Mouse (Mus musculus) retina, adult 2 months (tissue): ENCODE data around the gene Rnf144a.

Experiments
- DNase-seq: peaks from one replicate; pipeline ENCODE4 v3.0.0-alpha.2; 2012; ENCODE audit warnings: low read depth, low spot score

Rnf144a gene

GRCm38 (mm10) chr12:26373721-26374120, 41.3 kb downstream of the Rnf144a start:
- DNase-seq = no peak

GRCm38 (mm10) chr12:26370004-26370403, 45.0 kb downstream of the Rnf144a start:
- no peak for DNase-seq

GRCm38 (mm10) chr12:26367361-26367760, 47.7 kb downstream of the Rnf144a start:
- no peak for DNase-seq

GRCm38 (mm10) chr12:26366372-26366771, 48.7 kb downstream of the Rnf144a start:
- DNase-seq = no peak

- DNase-seq = no peak
These were observed 49.3 kb downstream of the Rnf144a start for GRCm38 (mm10) chr12:26365531-26366315.

- no peak for DNase-seq
These were observed 50.2 kb downstream of the Rnf144a start for GRCm38 (mm10) chr12:26364822-26365221.

GRCm38 (mm10) chr12:26360946-26361523, 54.0 kb downstream of the Rnf144a start:
- no peak for DNase-seq

GRCm38 (mm10) chr12:26359817-26360216, 55.2 kb downstream of the Rnf144a start:
- DNase-seq = no peak

- DNase-seq = no peak
These were observed 55.8 kb downstream of the Rnf144a start for GRCm38 (mm10) chr12:26359241-26359640.

GRCm38 (mm10) chr12:26357246-26357645, 57.8 kb downstream of the Rnf144a start:
- no peak for DNase-seq

- no peak for DNase-seq
These were observed 58.9 kb downstream of the Rnf144a start for GRCm38 (mm10) chr12:26356191-26356590.

- no peak for DNase-seq
These were observed 63.7 kb downstream of the Rnf144a start for GRCm38 (mm10) chr12:26351321-26351720.

- DNase-seq = no peak
These were observed 70.6 kb downstream of the Rnf144a start for GRCm38 (mm10) chr12:26344408-26344807.

GRCm38 (mm10) chr12:26343131-26343530, 71.9 kb downstream of the Rnf144a start:
- DNase-seq = no peak

- DNase-seq = no peak
These were observed 72.4 kb downstream of the Rnf144a start for GRCm38 (mm10) chr12:26342663-26343062.

GRCm38 (mm10) chr12:26342086-26342485, 73.0 kb downstream of the Rnf144a start:
- no peak for DNase-seq

- DNase-seq = no peak
These were observed 74.4 kb downstream of the Rnf144a start for GRCm38 (mm10) chr12:26340621-26341020.

- DNase-seq = no peak
These were observed 75.2 kb downstream of the Rnf144a start for GRCm38 (mm10) chr12:26339886-26340285.

GRCm38 (mm10) chr12:26339181-26339580, 75.9 kb downstream of the Rnf144a start:
- no peak for DNase-seq

- DNase-seq = no peak
These were observed 81.4 kb downstream of the Rnf144a start for GRCm38 (mm10) chr12:26333678-26334077.

GRCm38 (mm10) chr12:26331048-26331447, 84.0 kb downstream of the Rnf144a start:
- DNase-seq = no peak

GRCm38 (mm10) chr12:26329756-26330155, 85.3 kb downstream of the Rnf144a start:
- DNase-seq = no peak

GRCm38 (mm10) chr12:26329031-26329675, 85.9 kb downstream of the Rnf144a start:
- DNase-seq = no peak
